Mouse (Mus musculus) forebrain, embryonic 10.5 days (tissue): ENCODE data around the gene Limd1. TPM values are rescaled to one million over a fixed set of nuclear protein-coding genes. Genes with fewer than 3 reads are reported as not detected.

Source experiments
- polyA plus RNA-seq: library from polyadenylated mRNA; unstranded; fragments of >200 nt; fragmentation: Nextera tagmentation; extraction: Ambion mirVana; gene quantifications from 2 replicates; pipeline ENCODE4 v1.2.1, GENCODE M21; 2016

Limd1 gene
- polyA plus RNA-seq, 1 experiment from 2014 or later: 55.7 TPM

Other genes starting within 250 kb of the Limd1 start
- 3.3 and 3.6 TPM in 2 replicates for gene Tmem158, start 217.9 kb upstream of the Limd1 start, polyA plus RNA-seq
- 701 and 878 TPM in 2 replicates for gene Lars2, start 111.8 kb upstream of the Limd1 start, polyA plus RNA-seq
- gene Sacm1l, start 51.1 kb downstream of the Limd1 start, polyA plus RNA-seq: 40.1 and 42.5 TPM in 2 replicates
- 0.15 and 0.25 TPM in 2 replicates for gene Slc6a20b, start 153.9 kb downstream of the Limd1 start, polyA plus RNA-seq
- 0.04 and 0.09 TPM in 2 replicates for gene Ccr9, start 199.7 kb downstream of the Limd1 start, polyA plus RNA-seq
- gene Slc6a20a, start 200.2 kb downstream of the Limd1 start, polyA plus RNA-seq: 0.18 and 0.78 TPM in 2 replicates
- 41.3 and 42.1 TPM in 2 replicates for gene Lztfl1, start 239.0 kb downstream of the Limd1 start, polyA plus RNA-seq